ENCODE assay signal across 33 mouse cellular contexts in the genomic region with DNA sequence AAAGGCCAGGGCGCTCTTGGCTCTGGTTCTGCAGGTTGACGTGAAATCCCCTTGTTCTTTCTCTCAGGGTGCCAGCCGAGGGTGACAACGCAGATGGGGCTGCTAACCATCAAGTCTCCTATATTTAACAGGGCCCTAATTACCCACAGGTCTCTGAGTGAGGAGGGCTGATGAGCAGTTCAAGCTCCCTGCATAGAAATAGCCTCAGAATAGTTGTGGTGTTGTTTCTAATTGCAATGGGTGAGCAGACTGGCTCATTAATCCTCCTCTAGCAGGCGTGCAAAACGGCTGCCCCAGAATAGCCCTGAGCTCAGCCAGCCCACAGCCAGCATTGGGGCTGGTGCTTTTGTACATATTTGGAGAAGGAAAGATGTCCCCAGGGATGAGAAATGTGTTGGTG. TPM values are rescaled to one million over a fixed set of nuclear protein-coding genes. Genes with fewer than 3 reads are reported as not detected.
DNase-seq lines count a peak whose midpoint lies in the region; ATAC-seq and TF ChIP-seq lines count a peak whose summit lies in the region.
"Had no signal": no experiment of that assay in that cellular context is flagged by ENCODE, and none has a peak within 500 bp of the region (broad histone marks: within the 10 kb centered on the region; RNA-seq: fewer than 3 reads in every experiment).

No protein-coding gene starts in this region.

- TF ChIP-seq POLR2A in heart, adult 2 months (IDR thresholded peaks at IDR 0.05; ENCODE audit: insufficient read depth, low read depth, low read length) = no peak
- TF ChIP-seq POLR2A in olfactory bulb, adult 2 months (IDR thresholded peaks at IDR 0.05; ENCODE audit: insufficient read depth, low read depth, low read length) = no peak

- no peaks in the 10 kb centered on the region for H3K9me3 ChIP-seq in heart, embryonic 13.5 days
- no peaks in the 10 kb centered on the region for H3K9me3 ChIP-seq in forebrain, embryonic 12.5 days
- H3K9me3 ChIP-seq: hindbrain, embryonic 10.5 days; hindbrain, embryonic 15.5 days; kidney, embryonic 15.5 days; liver, embryonic 12.5 days; midbrain, embryonic 12.5 days had no signal

- ATAC-seq in heart, embryonic 13.5 days (ENCODE audit: extremely low read depth, insufficient number of reproducible peaks, low FRiP score, low TSS enrichment) = no peak
- ATAC-seq in forebrain, embryonic 12.5 days (ENCODE audit: low FRiP score) = peak; percentile 82
- no peak for ATAC-seq in CD4-positive, CD25-positive, alpha-beta regulatory T cell, adult 4 months
- ATAC-seq: activated CD4-positive, CD25-positive, alpha-beta regulatory T cell, adult 4 months; inflammation-experienced regulatory T-cells, adult 6 months; liver, embryonic 12.5 days; liver, postnatal 0 days had no signal

- H3K4me2 ChIP-seq in heart, embryonic 13.5 days = no peak overlapping the region
- H3K4me2 ChIP-seq in forebrain, embryonic 12.5 days = no peak overlapping the region
- H3K4me2 ChIP-seq: heart, embryonic 11.5 days; hindbrain, embryonic 15.5 days; kidney, embryonic 15.5 days; liver, embryonic 12.5 days; midbrain, embryonic 12.5 days had no signal

- H3K27me3 ChIP-seq in heart, embryonic 13.5 days (replicated peaks) = no peaks in the 10 kb centered on the region
- H3K27me3 ChIP-seq in heart, adult 2 months (ENCODE audit: control insufficient read depth, insufficient read depth, low read length) = no peaks in the 10 kb centered on the region
- H3K27me3 ChIP-seq in forebrain, embryonic 12.5 days = no peaks in the 10 kb centered on the region
- H3K27me3 ChIP-seq: hindbrain, embryonic 15.5 days; kidney, embryonic 15.5 days; liver, embryonic 12.5 days; midbrain, embryonic 12.5 days had no signal

- peaks cover 7% of the 10 kb centered on the region for H3K4me1 ChIP-seq in heart, embryonic 13.5 days
- no peaks in the 10 kb centered on the region for H3K4me1 ChIP-seq in heart, adult 2 months (ENCODE audit: control insufficient read depth, insufficient read depth, low read length)
- peaks cover 7% of the 10 kb centered on the region; the same call in 1 of the 2 replicates for H3K4me1 ChIP-seq in forebrain, embryonic 12.5 days
- H3K4me1 ChIP-seq in olfactory bulb, adult 2 months (ENCODE audit: control insufficient read depth, insufficient read depth, low read length) = peaks cover 5% of the 10 kb centered on the region
- H3K4me1 ChIP-seq: hindbrain, embryonic 10.5 days; hindbrain, embryonic 15.5 days; kidney, embryonic 15.5 days; liver, embryonic 12.5 days had no signal

- WGBS in heart, embryonic 13.5 days = 54% methylated on average over 6 of the region's 6 CpGs
- 74% methylated on average over 6 of the region's 6 CpGs for WGBS in heart, adult 2 months
- 44% methylated on average over 6 of the region's 6 CpGs for WGBS in forebrain, embryonic 12.5 days
- WGBS in olfactory bulb, adult 2 months = 34% methylated on average over 6 of the region's 6 CpGs

- H3K79me2 ChIP-seq in heart, adult 2 months (replicated peaks; ENCODE audit: control insufficient read depth, insufficient read depth, low read length) = no peaks in the 10 kb centered on the region

- no peaks in the 10 kb centered on the region for H3K36me3 ChIP-seq in heart, embryonic 13.5 days
- no peaks in the 10 kb centered on the region for H3K36me3 ChIP-seq in heart, adult 2 months (ENCODE audit: control insufficient read depth, insufficient read depth, low read length)
- H3K36me3 ChIP-seq in forebrain, embryonic 12.5 days (replicated peaks) = no peaks in the 10 kb centered on the region
- H3K36me3 ChIP-seq: hindbrain, embryonic 10.5 days; hindbrain, embryonic 15.5 days; kidney, embryonic 15.5 days; liver, embryonic 12.5 days; midbrain, embryonic 12.5 days had no signal

- TF ChIP-seq EP300 in heart, adult 2 months (IDR thresholded peaks at IDR 0.05; ENCODE audit: insufficient read depth, low read depth, low read length) = no peak

- H3K27ac ChIP-seq in heart, embryonic 13.5 days (replicated peaks) = 0 out of 2 replicates have a peak overlapping the region, but pooled peaks have one; percentile 13
- H3K27ac ChIP-seq in heart, adult 2 months = no peak overlapping the region
- H3K27ac ChIP-seq in forebrain, embryonic 12.5 days = 0 out of 2 replicates have a peak overlapping the region, but pooled peaks have one; percentile 46
- peak overlapping the region; percentile 57 for H3K27ac ChIP-seq in olfactory bulb, adult 2 months (ENCODE audit: insufficient read depth, low read depth, low read length)
- H3K27ac ChIP-seq: hindbrain, embryonic 10.5 days; hindbrain, embryonic 15.5 days; kidney, embryonic 15.5 days; liver, embryonic 12.5 days; midbrain, embryonic 12.5 days; stomach, postnatal 0 days had no signal

- 0 out of 2 replicates have a peak overlapping the region, but pooled peaks have one; percentile 16 for H3K9ac ChIP-seq in heart, embryonic 13.5 days
- H3K9ac ChIP-seq in heart, adult 2 months (ENCODE audit: low read depth, low read length) = no peak overlapping the region
- H3K9ac ChIP-seq in forebrain, embryonic 12.5 days = no peak overlapping the region
- H3K9ac ChIP-seq: hindbrain, embryonic 15.5 days; kidney, embryonic 15.5 days; liver, embryonic 12.5 days; liver, postnatal 0 days; midbrain, embryonic 12.5 days had no signal

- H3K4me3 ChIP-seq in heart, embryonic 13.5 days = no peak overlapping the region
- no peak overlapping the region for H3K4me3 ChIP-seq in heart, adult 2 months
- H3K4me3 ChIP-seq in forebrain, embryonic 12.5 days (replicated peaks) = no peak overlapping the region
- no peak overlapping the region for H3K4me3 ChIP-seq in olfactory bulb, adult 2 months (ENCODE audit: insufficient read depth, low read depth, low read length)
- H3K4me3 ChIP-seq: hindbrain, embryonic 10.5 days; hindbrain, embryonic 15.5 days; kidney, embryonic 15.5 days; liver, embryonic 12.5 days; megakaryocyte, embryonic 14.5 days; midbrain, embryonic 12.5 days had no signal

- intact Hi-C loops in heart, adult 2 months (cut with DNase I) = no loop called here

- no peak for TF ChIP-seq CTCF in heart, adult 2 months (IDR thresholded peaks at IDR 0.05)
- no peak for TF ChIP-seq CTCF in olfactory bulb, adult 2 months (IDR thresholded peaks at IDR 0.05; ENCODE audit: insufficient read depth, low read depth, low read length)

- no peak for DNase-seq in heart, adult 2 months
- peak; percentile 48 for DNase-seq in Muller cell, postnatal 12 days (ENCODE audit: inconsistent ontology term)
- no peak for DNase-seq in lung, postnatal 25 days (ENCODE audit: low spot score)
- DNase-seq: adrenal gland, adult 2 months; cerebellum, adult 11 months; cerebellum, adult 9-10 months; cerebellum, postnatal 36 days; gastrocnemius, postnatal 10 days; heart, postnatal 10 days; kidney, adult 11 months; kidney, postnatal 25 days; left cerebral cortex, postnatal 4 days; liver, postnatal 0 days; lung, postnatal 4 days; right cerebral cortex, adult 18-20 months; right cerebral cortex, postnatal 4 days; thymus, adult 18-20 months; thymus, postnatal 25 days had no signal

RNA-seq across cellular contexts. Expression of gene 1700056E22Rik, which starts 56.4 kb away (rescaled TPM):
- 2.4 TPM in 2 replicates for polyA plus RNA-seq in heart, embryonic 13.5 days (2015; fragmentation: Nextera tagmentation; extraction: Ambion mirVana)
- total RNA-seq in heart, adult 2 months (2021) = under 1 TPM; 0.25 to 0.84 TPM
- 0.44 and 1.5 TPM in 2 replicates for polyA plus RNA-seq in heart, adult 2 months (2012; rRNA removed)
- polyA plus RNA-seq in forebrain, embryonic 12.5 days (2016; fragmentation: Nextera tagmentation; extraction: Ambion mirVana) = 1.9 and 2.5 TPM in 2 replicates
- not detected in 2 replicates for polyA plus RNA-seq in olfactory bulb, adult 2 months (2012; ENCODE audit: insufficient read depth, insufficient read length, low replicate concordance, missing spikeins)
- polyA plus RNA-seq in CD4-positive, CD25-positive, alpha-beta regulatory T cell, adult 4 months (2017; shearing (Covaris generic)) = under 1 TPM in 1 of 2 experiments, not detected in 1; 0.94 TPM
- total RNA-seq: layer of hippocampus, adult 18-20 months had no signal
